Mouse (Mus musculus) heart, adult 10 weeks (tissue): ENCODE data around the gene Emc4. TPM values are rescaled to one million over a fixed set of nuclear protein-coding genes. Genes with fewer than 3 reads are reported as not detected.

Experiments
- polyA plus RNA-seq: library from polyadenylated mRNA; stranded (reverse); fragments of 350-450 nt; fragmentation: Illumina TruSeq; extraction: RNeasy Lipid Tissue Mini Kit (QIAGEN cat#74804); gene quantifications from one replicate; pipeline ENCODE4 v1.2.3, GENCODE M21; 2014; ENCODE audit warnings: low read depth, low replicate concordance

The Emc4 gene
- polyA plus RNA-seq, result 99.6 TPM

DNA sequence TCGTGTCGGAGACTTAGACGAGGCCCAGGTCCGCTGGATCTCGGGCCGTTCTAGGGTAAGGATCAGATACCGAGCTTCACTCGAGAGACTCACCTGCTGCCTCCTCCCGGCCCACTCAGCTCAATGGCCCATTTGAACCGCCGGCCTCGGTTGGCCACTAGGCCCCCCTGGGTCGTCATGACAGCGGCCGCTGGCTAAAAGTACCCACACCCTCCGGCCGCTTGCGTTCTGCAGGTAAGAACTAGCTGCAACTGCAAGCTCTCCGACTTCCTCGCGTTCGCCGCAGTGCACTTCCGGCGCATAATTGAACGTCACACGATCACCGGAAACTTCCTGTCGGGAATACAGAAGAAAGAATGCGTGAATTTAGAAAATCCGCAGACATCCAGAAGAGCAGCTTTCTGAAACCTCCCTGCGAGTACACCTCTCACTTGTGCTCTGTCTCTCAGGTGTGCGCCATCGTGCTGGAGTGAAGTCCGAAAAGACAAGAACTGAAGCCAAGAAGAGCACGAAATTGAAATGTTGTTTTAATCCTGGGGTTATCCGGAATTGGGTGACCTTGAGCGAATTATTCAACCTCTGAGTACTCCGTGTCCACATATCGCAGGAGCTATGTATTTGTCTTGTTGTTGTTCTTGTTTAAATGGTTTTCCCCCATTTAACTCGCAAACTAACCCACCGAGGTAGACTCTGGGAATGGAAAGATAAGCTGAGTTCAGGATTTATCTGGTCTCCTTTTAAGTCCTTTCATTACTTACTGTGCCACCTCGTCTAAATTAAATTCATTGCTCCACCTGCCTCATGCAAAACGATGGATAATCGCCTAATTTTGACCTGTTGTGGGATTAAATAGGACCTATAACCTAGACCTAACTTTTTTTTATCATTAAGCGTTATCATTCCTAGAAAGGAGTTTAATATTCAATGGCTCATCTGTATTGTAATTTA lies at the start of gene Emc4:
TSS of gene Emc4 (minus strand) at position 302 of the 948 bp plus-strand sequence.

DNA sequence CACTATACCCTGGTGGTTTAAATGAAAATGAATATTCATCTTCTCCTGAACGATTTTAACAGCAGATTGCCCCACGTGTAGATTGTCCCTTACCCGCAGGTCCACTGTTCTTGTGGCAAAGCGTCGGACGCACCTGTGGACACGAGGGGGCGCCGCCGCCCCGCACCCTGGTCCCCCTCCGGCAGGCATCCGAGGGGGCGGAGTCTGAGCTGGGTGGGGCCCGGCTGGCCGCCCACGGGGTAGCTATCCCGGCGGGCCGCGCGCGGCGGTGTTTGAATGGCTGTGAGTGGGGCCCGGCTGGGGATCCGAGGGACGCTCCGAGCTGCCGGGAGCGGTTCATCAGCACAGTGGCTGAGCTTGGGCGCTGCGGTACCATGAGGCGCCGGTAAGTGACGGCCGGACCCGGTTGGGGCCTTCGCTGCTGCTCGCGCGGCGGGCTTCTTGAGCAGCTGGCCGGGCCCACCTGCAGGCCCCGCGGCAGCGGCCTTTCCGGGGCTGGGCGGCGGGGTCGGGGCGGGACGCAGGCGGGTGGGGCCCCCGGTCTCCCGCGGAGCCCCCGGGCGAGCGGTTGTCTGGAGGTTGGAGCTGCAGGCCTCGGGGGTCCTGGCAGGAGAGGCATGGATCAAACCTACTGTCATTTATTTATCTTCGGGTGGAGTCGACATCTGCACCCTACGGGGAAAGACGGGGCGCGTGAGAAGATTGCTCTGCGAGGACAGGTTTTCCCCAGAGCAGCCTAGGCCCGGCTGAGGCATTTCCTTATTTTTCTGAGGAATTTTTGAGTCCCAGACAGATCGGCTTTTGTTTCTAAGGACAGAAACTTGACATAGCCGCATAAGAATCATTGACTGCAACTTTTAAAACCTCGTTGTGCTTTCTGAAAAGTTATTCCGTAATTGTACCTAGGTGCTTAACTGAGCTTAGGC lies 11.4 kb upstream of the Emc4 start, which contains the start of gene Katnbl1:
TSS of gene Katnbl1 (plus strand) at position 239 of the 926 bp plus-strand sequence.

Other genes with a start within 250 kb of the Emc4 start
- gene Olfr1316, start 233.1 kb downstream of the Emc4 start, polyA plus RNA-seq, result not detected
- not detected for gene Olfr1317, start 227.7 kb downstream of the Emc4 start, polyA plus RNA-seq
- not detected for gene Olfr1318, start 213.8 kb downstream of the Emc4 start, polyA plus RNA-seq
- 4.6 TPM for gene Lpcat4, start 128.6 kb downstream of the Emc4 start, polyA plus RNA-seq
- gene Nutm1, start 108.7 kb downstream of the Emc4 start, polyA plus RNA-seq, result not detected
- gene Nop10, start 106.1 kb downstream of the Emc4 start, polyA plus RNA-seq, result 60.8 TPM
- 31.5 TPM for gene Slc12a6, start 102.2 kb downstream of the Emc4 start, polyA plus RNA-seq
- not detected for gene Gm21985, start 101.7 kb downstream of the Emc4 start, polyA plus RNA-seq
- gene Katnbl1, start 11.2 kb upstream of the Emc4 start, polyA plus RNA-seq, result 5.2 TPM
- gene Emc7, start 87.0 kb upstream of the Emc4 start, polyA plus RNA-seq, result 17.7 TPM
- gene Chrm5, start 112.7 kb upstream of the Emc4 start, polyA plus RNA-seq, result not detected
- gene Aven, start 124.9 kb upstream of the Emc4 start, polyA plus RNA-seq, result 20.4 TPM